Mouse (Mus musculus) cerebellum, adult 11-12 months (tissue): Measurements from ENCODE around the gene Golga4.

Source experiments
- DNase-seq: peaks from one replicate; pipeline ENCODE4 v3.0.0; 2022

Gene Golga4

GRCm38 (mm10) chr9:118506020-118506403 lies at the start of gene Golga4:
Gene Golga4 (plus strand): TSS chr9:118506267.
- DNase-seq, result peak; percentile 90

- DNase-seq, result no peak
Measured at GRCm38 (mm10) chr9:118456405-118456804, 49.7 kb upstream of the Golga4 start.

GRCm38 (mm10) chr9:118458039-118458438 lies 48.0 kb upstream of the Golga4 start:
- no peak for DNase-seq

DNA sequence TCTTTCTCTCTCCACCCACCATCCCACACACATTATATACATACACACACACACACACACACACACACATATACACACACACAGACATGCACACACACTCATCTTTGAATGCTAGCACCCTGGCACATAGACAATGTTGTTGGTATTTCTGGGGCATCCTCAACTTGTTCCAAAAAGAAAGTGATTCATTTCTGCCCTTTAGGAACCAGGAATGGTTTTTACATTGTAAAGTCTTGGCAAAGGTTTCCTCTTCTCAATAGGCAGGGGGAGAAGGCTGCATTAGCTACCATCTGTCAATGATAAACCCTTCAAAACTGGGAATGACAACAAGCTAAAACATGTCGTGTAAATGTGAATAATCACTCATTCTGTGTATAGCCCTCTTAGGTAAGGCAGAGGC lies 42.0 kb upstream of the Golga4 start:
- no peak for DNase-seq

- DNase-seq, result no peak
Measured at GRCm38 (mm10) chr9:118468301-118468700, 37.8 kb upstream of the Golga4 start.

GRCm38 (mm10) chr9:118469272-118469671 lies 36.8 kb upstream of the Golga4 start:
- DNase-seq, result no peak

GRCm38 (mm10) chr9:118471296-118471695 lies 34.8 kb upstream of the Golga4 start:
- DNase-seq, result no peak

- peak; percentile 25 for DNase-seq
Measured at GRCm38 (mm10) chr9:118476211-118476765, 29.8 kb upstream of the Golga4 start.

GRCm38 (mm10) chr9:118476766-118477271 lies 29.2 kb upstream of the Golga4 start:
- no peak for DNase-seq

DNA sequence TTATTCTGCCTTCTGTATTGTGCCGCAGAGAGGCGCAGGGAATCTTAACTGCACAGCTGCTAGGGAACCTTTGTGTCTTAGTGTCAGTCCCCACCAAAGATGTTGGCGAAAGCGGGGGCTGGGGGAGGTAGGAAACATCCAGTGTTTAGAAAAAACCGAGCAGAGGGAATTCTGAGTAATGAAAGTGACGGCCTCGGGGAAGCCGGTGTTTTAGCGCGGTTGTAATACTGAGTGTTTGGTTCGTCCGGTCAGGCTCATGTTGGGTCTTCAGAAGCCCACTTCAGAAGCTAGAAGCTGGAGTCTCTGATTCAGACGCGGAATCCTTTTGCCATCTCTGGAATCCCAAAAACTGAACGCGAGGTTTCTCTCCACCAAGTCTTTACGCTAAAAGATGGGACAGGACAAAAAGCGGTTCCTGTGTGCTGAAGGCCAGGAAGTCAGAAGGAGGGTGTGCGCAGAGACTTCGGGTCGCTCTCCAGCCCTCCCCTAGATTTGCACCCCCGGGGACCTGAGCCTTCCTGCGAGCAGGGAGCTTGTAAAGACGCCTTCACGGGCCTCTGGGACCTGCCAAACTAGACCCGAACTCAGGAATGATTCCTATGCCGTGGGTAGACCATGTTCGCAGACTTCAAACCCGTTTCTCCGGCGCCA lies 28.7 kb upstream of the Golga4 start:
- DNase-seq, result no peak

DNA sequence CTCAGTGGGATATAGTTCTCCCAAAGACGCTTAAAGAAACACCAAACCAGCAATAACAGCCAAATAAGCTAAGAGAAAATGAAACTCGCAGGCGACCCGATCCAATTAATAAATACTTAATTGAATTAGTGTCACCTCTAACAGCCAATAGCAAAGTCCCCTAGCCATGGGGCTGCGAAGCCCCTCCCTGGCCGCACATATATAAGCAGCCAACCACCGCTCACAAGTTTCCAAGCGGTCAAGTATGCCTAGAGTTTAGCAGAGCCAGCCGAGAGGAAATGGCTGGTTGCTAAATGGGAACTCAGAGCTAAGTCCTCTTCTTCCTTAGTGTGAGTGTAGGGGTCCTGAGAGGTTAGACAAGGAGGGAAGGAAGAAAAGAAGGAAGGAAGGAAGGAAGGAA lies 28.1 kb upstream of the Golga4 start, which contains the start of gene Eomes:
TSS of gene Eomes (plus strand) at position 252 of the 400 bp plus-strand sequence.
- DNase-seq, result peak; percentile 45

DNA sequence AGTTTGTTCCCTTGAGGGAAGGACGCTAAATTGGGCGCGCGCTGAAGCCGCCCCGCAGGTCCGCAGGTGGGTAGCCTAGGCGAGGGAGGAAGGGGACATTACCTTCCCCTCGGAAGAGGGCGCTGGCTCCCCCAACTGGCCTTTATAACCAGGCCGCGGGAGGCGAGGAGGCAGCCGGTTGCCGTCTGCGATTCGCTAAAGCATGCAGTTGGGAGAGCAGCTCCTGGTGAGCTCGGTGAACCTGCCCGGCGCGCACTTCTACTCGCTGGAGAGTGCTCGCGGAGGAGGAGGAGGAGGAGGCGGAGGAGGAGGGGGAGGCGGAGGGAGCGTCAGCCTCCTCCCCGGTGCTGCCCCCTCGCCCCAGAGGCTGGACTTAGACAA lies 27.6 kb upstream of the Golga4 start:
- peak; percentile 61 for DNase-seq

GRCm38 (mm10) chr9:118478839-118479507 lies 27.1 kb upstream of the Golga4 start:
- peak; percentile 49 for DNase-seq

GRCm38 (mm10) chr9:118479508-118480291 lies 26.4 kb upstream of the Golga4 start:
- DNase-seq, result no peak

DNA sequence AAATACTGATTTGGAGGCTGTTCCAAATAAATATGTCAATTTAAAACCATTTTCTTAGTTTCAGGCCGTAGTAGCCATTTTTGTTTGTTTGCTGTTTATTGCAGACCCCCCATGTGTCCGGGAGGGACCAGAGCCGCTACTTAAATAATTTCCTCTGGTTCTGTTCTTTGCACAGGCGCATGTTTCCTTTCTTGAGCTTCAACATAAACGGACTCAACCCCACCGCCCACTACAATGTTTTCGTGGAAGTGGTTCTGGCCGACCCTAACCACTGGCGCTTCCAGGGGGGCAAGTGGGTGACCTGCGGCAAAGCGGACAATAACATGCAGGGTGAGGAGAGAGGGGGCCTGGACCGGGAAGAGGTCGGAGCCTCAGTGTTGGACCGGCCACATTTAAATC lies 25.8 kb upstream of the Golga4 start:
- no peak for DNase-seq

DNA sequence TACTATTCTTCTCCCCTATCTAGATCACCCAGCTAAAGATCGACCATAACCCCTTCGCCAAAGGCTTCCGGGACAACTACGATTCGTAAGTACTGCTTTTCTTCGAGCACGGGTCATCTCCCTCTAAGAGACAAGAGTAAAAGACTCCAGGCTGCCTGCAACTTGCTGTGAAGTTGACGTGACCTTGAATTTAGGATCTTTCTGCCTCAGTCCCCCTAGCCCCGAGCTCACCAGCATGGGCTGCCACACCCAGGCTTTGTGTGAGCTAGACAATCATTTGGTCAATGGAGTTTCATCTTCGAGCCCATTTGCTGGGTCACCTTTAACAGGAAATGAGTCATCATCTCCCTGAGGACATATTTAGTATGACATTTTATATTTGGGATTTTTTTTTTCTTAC lies 23.9 kb upstream of the Golga4 start:
- no peak for DNase-seq

DNA sequence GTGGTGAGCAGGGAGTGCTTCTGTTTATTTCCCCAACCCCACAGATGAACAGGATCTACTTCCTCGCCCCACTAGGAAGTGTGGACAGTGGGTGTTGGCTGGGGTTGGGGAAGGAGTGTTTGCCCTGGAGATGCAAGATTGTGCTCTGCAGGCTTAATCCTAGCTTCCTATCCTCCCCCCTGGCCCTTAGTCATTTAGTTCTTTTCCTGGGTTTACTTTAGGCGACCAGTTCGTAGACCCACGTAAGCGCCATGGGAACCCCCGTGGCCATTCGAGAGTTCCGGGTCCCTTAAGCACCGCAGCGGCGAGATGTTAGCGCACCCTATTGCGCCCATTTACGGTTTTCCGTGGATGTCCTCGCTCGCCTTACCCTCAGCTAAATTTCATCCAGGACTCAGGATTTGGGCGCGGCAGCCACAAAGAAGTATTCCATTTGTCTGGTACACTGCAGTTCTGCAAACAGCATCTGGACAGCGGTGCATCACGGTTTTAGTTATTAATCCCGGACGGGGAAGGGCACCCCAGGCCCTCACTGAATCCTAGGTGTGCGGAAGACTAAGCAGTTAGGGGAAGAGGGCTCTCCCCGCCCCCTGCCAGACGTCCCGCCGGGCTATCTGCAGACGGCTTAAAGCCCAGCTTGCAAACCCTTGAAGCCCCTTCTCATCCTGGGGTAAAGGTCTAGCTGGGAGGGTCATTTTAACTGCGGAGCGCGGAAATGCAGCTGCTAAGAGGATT lies 19.5 kb upstream of the Golga4 start:
- DNase-seq, result no peak

DNA sequence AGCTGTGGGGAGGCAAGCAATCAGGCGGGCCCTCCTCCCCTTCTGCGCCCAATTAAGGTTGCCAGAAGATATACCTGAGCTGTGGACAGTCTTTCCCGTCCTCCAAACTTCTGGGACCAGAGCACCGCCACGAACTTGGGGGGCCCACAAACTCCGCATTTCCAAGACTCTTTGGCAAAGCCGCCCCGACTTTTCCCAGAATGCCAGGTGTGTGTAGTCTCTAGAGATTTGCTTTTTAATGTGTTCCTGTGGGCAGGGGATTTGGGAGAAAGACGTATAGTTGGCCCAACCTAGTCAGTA lies 19.0 kb upstream of the Golga4 start:
- no peak for DNase-seq

- no peak for DNase-seq
Measured at GRCm38 (mm10) chr9:118487636-118488035, 18.4 kb upstream of the Golga4 start.

GRCm38 (mm10) chr9:118488138-118488895 lies 17.8 kb upstream of the Golga4 start:
- DNase-seq, result peak; percentile 67

DNA sequence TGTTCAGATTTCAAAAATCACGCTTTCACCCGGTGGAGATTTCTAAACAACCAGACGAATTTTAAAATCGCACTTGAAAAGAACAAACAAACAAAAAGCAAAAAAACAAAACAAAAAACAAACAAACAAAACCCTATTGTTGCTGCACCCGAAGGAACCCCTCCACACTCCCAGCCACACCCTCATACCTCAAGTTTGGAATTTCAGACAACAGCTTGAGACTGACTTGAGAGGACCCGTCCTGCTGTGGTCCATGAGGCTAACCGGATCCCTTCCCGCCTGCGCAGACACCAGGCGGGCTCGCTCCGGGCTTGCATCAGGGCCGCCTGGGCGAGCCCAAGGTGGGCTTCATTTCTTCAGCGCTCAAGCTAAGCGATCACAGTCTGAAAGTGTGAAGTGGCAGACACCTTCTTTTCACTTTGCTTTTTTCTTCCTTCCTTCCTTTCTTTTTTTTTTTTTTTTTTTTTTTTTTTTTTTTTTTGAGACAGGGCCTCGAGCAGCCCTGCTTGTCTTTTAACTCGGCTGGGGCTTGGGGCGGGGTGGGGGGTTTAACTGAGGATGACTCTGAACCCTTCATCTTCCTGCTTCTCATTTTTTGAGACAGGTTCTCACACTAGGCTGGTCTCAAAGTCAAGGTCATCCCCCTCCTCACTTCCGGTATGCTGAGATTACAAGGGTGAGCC lies 17.0 kb upstream of the Golga4 start:
- no peak for DNase-seq
